ENCODE assay signal across 12 mouse cellular contexts in the genomic region with DNA sequence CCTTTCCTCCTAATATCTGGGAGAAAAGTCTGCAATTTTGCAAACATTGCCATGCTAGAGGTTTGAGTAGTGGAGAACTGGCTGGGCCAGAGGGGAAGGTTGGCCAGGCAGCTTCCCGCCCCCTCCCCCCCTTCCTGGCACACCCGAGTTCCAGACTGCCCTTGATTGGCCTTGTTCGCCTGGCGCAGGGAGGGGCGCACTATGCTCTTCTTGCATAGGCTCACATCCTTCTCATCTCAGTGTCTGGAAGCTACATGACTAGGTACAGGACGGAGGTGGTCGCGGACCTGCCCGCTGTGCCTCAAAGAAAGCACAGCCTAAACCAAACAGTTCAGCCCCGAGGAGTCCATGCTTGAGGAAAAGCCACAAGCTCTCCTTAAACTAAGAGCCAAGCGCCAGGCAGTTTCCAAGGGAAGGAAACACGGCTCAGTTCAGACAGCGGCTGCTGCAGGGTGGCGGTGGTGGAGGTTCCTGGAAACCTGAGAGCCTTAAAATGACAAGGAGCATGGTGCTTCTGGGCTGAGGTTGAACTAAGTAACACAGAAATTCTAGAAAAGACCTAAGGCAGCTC. TPM values are rescaled to one million over a fixed set of nuclear protein-coding genes. Genes with fewer than 3 reads are reported as not detected.
DNase-seq lines count a peak whose midpoint lies in the region; ATAC-seq and TF ChIP-seq lines count a peak whose summit lies in the region.
"Had no signal": no experiment of that assay in that cellular context is flagged by ENCODE, and none has a peak within 500 bp of the region (broad histone marks: within the 10 kb centered on the region; RNA-seq: fewer than 3 reads in every experiment).

No protein-coding gene starts in this region.

- peak overlapping the region; percentile 18 for H3K27ac ChIP-seq in heart, postnatal 0 days (ENCODE audit: low read depth)
- H3K27ac ChIP-seq in heart, embryonic 11.5 days (ENCODE audit: low read depth, low read length) = no peak overlapping the region
- 0 out of 2 replicates have a peak overlapping the region, but pooled peaks have one; percentile 18 for H3K27ac ChIP-seq in midbrain, postnatal 0 days (ENCODE audit: low read depth, low read length)
- no peak overlapping the region for H3K27ac ChIP-seq in midbrain, embryonic 14.5 days (replicated peaks; ENCODE audit: low read depth, low read length)
- H3K27ac ChIP-seq in brown adipose tissue, adult 24 weeks (replicated peaks; ENCODE audit: low read depth, low read length) = peak overlapping the region; percentile 68
- 0 out of 2 replicates have a peak overlapping the region, but pooled peaks have one; percentile 22 for H3K27ac ChIP-seq in stomach, embryonic 16.5 days (ENCODE audit: low read length)
- H3K27ac ChIP-seq: forebrain, embryonic 15.5 days; liver, embryonic 14.5 days had no signal

- H3K9ac ChIP-seq in heart, postnatal 0 days (replicated peaks; ENCODE audit: low read depth, low read length) = no peak overlapping the region
- no peak overlapping the region for H3K9ac ChIP-seq in heart, embryonic 11.5 days (ENCODE audit: low read depth, low read length)
- no peak overlapping the region for H3K9ac ChIP-seq in midbrain, postnatal 0 days (replicated peaks; ENCODE audit: low read length, poor library complexity, severe bottlenecking)
- H3K9ac ChIP-seq in midbrain, embryonic 14.5 days (replicated peaks; ENCODE audit: low read length) = no peak overlapping the region
- H3K9ac ChIP-seq in stomach, embryonic 16.5 days (ENCODE audit: low read length) = no peak overlapping the region
- H3K9ac ChIP-seq: forebrain, embryonic 15.5 days; liver, embryonic 14.5 days had no signal

- ATAC-seq in heart, postnatal 0 days (ENCODE audit: insufficient read depth, low read depth) = peak; percentile 71
- ATAC-seq in heart, embryonic 11.5 days (replicated peaks; ENCODE audit: insufficient number of reproducible peaks, low FRiP score, low TSS enrichment) = no peak
- no peak for ATAC-seq in midbrain, postnatal 0 days (ENCODE audit: low FRiP score)
- ATAC-seq in midbrain, embryonic 14.5 days (ENCODE audit: low FRiP score, low TSS enrichment) = no peak
- ATAC-seq in stomach, embryonic 16.5 days (ENCODE audit: insufficient read depth, low FRiP score) = no peak; the same call in 1 of the 2 replicates
- ATAC-seq: forebrain, embryonic 15.5 days had no signal

- no peak for DNase-seq in heart, postnatal 0 days (ENCODE audit: low spot score)
- no peak for DNase-seq in midbrain, postnatal 0 days (ENCODE audit: low spot score)
- DNase-seq in midbrain, embryonic 14.5 days = no peak
- no peak for DNase-seq in right cerebral cortex, adult 2 months (ENCODE audit: low spot score in 2 of 2)
- DNase-seq: kidney, adult 11 months; right cerebral cortex, adult 18-20 months had no signal

- peaks cover 15% of the 10 kb centered on the region for H3K4me1 ChIP-seq in heart, postnatal 0 days (ENCODE audit: control insufficient read depth, insufficient read depth)
- 0 out of 2 replicates have a peak, but pooled peaks cover 5% of the 10 kb centered on the region for H3K4me1 ChIP-seq in heart, embryonic 11.5 days (ENCODE audit: control insufficient read depth, insufficient read depth, low read length)
- no peaks in the 10 kb centered on the region for H3K4me1 ChIP-seq in midbrain, postnatal 0 days (ENCODE audit: insufficient read depth, low read length)
- H3K4me1 ChIP-seq in midbrain, embryonic 14.5 days (ENCODE audit: control insufficient read depth, insufficient read depth, low read length) = no peaks in the 10 kb centered on the region
- H3K4me1 ChIP-seq in brown adipose tissue, adult 24 weeks (ENCODE audit: control insufficient read depth, insufficient read depth, insufficient read length, low read length) = peaks cover 10% of the 10 kb centered on the region
- H3K4me1 ChIP-seq in stomach, embryonic 16.5 days (ENCODE audit: control insufficient read depth, insufficient read depth, low read length) = no peaks in the 10 kb centered on the region

- no peaks in the 10 kb centered on the region for H3K27me3 ChIP-seq in heart, postnatal 0 days (ENCODE audit: control insufficient read depth, insufficient read depth, low read length)
- no peaks in the 10 kb centered on the region for H3K27me3 ChIP-seq in heart, embryonic 11.5 days (ENCODE audit: control insufficient read depth, insufficient read depth, low read length)
- H3K27me3 ChIP-seq in midbrain, postnatal 0 days (ENCODE audit: insufficient read depth, low read length) = no peaks in the 10 kb centered on the region
- no peaks in the 10 kb centered on the region for H3K27me3 ChIP-seq in midbrain, embryonic 14.5 days (ENCODE audit: control insufficient read depth, insufficient read depth, low read length)
- H3K27me3 ChIP-seq in stomach, embryonic 16.5 days (ENCODE audit: control insufficient read depth, insufficient read depth, low read length) = no peaks in the 10 kb centered on the region
- H3K27me3 ChIP-seq: forebrain, embryonic 15.5 days had no signal

- H3K36me3 ChIP-seq in heart, postnatal 0 days (replicated peaks; ENCODE audit: control insufficient read depth, insufficient read depth, low read length) = peaks cover 76% of the 10 kb centered on the region
- H3K36me3 ChIP-seq in heart, embryonic 11.5 days (ENCODE audit: control insufficient read depth, insufficient read depth, low read length) = peaks cover 43% of the 10 kb centered on the region
- peaks cover 50% of the 10 kb centered on the region for H3K36me3 ChIP-seq in midbrain, postnatal 0 days (ENCODE audit: insufficient read depth, low read length)
- peaks cover 78% of the 10 kb centered on the region for H3K36me3 ChIP-seq in midbrain, embryonic 14.5 days (ENCODE audit: control insufficient read depth, insufficient read depth, low read length)
- peaks cover 16% of the 10 kb centered on the region for H3K36me3 ChIP-seq in stomach, embryonic 16.5 days (ENCODE audit: control insufficient read depth, insufficient read depth, low read length)
- H3K36me3 ChIP-seq: G1E had no signal

- no peak overlapping the region for H3K4me2 ChIP-seq in heart, postnatal 0 days (ENCODE audit: low read depth, low read length)
- H3K4me2 ChIP-seq in heart, embryonic 11.5 days = no peak overlapping the region
- no peak overlapping the region for H3K4me2 ChIP-seq in midbrain, postnatal 0 days (ENCODE audit: low read depth, low read length, poor library complexity, severe bottlenecking)
- H3K4me2 ChIP-seq in midbrain, embryonic 14.5 days (ENCODE audit: low read length) = no peak overlapping the region
- no peak overlapping the region for H3K4me2 ChIP-seq in stomach, embryonic 16.5 days (ENCODE audit: low read depth, low read length)
- H3K4me2 ChIP-seq: forebrain, embryonic 15.5 days had no signal

- no peaks in the 10 kb centered on the region for H3K9me3 ChIP-seq in heart, postnatal 0 days (replicated peaks; ENCODE audit: control insufficient read depth, low read length)
- H3K9me3 ChIP-seq in heart, embryonic 11.5 days (replicated peaks; ENCODE audit: control insufficient read depth, low read length) = no peaks in the 10 kb centered on the region
- no peaks in the 10 kb centered on the region for H3K9me3 ChIP-seq in midbrain, postnatal 0 days (ENCODE audit: low read length)
- H3K9me3 ChIP-seq in midbrain, embryonic 14.5 days (ENCODE audit: control insufficient read depth, low read length) = no peaks in the 10 kb centered on the region
- no peaks in the 10 kb centered on the region for H3K9me3 ChIP-seq in stomach, embryonic 16.5 days (replicated peaks; ENCODE audit: control insufficient read depth, low read length)
- H3K9me3 ChIP-seq: forebrain, embryonic 15.5 days; G1E had no signal

- no peak for TF ChIP-seq CTCF in heart, postnatal 0 days (IDR thresholded peaks at IDR 0.05; ENCODE audit: low read depth)
- no peak for TF ChIP-seq CTCF in midbrain, postnatal 0 days (IDR thresholded peaks at IDR 0.05)

- WGBS in heart, postnatal 0 days = 66% methylated on average over 14 of the region's 14 CpGs
- WGBS in heart, embryonic 11.5 days (ENCODE audit: insufficient replicate concordance) = 68% methylated on average over 14 of the region's 14 CpGs
- 82% methylated on average over 14 of the region's 14 CpGs for WGBS in midbrain, postnatal 0 days
- 81% methylated on average over 14 of the region's 14 CpGs for WGBS in midbrain, embryonic 14.5 days
- WGBS in stomach, embryonic 16.5 days = 82% methylated on average over 13 of the region's 14 CpGs

- no peak overlapping the region for H3K4me3 ChIP-seq in heart, postnatal 0 days (ENCODE audit: low read depth, low read length)
- H3K4me3 ChIP-seq in heart, embryonic 11.5 days (ENCODE audit: low read depth, low read length) = no peak overlapping the region
- H3K4me3 ChIP-seq in midbrain, postnatal 0 days (ENCODE audit: low read depth, low read length) = no peak overlapping the region
- H3K4me3 ChIP-seq in midbrain, embryonic 14.5 days (replicated peaks; ENCODE audit: low read depth, low read length) = no peak overlapping the region
- no peak overlapping the region for H3K4me3 ChIP-seq in brown adipose tissue, adult 24 weeks (ENCODE audit: insufficient read depth, low read depth, low read length)
- H3K4me3 ChIP-seq in stomach, embryonic 16.5 days (replicated peaks; ENCODE audit: low read length) = no peak overlapping the region
- H3K4me3 ChIP-seq: forebrain, embryonic 15.5 days had no signal

- TF ChIP-seq EP300 in heart, postnatal 0 days (IDR thresholded peaks at IDR 0.05; ENCODE audit: low read depth) = no peak

RNA-seq across cellular contexts. Expression of a gene that starts 30.3 kb away (rescaled TPM):
- 4,504 and 5,889 TPM in 2 replicates for total RNA-seq in heart, postnatal 0 days (2014; rRNA removed; ENCODE audit: low replicate concordance)
- polyA plus RNA-seq in heart, postnatal 0 days (2015; fragmentation: Nextera tagmentation; extraction: Ambion mirVana) = 3,958 and 4,151 TPM in 2 replicates
- 138 and 139 TPM in 2 replicates for polyA plus RNA-seq in heart, embryonic 11.5 days (2014; fragmentation: Nextera tagmentation; extraction: Ambion mirVana)
- total RNA-seq in midbrain, postnatal 0 days (2014; rRNA removed) = 0.66 TPM in 1 of 2 replicates, not detected in the other
- 0.53 and 0.69 TPM in 2 replicates for polyA plus RNA-seq in midbrain, postnatal 0 days (2015; fragmentation: Nextera tagmentation; extraction: Ambion mirVana)
- 0.57 and 1.2 TPM in 2 replicates for polyA plus RNA-seq in midbrain, embryonic 14.5 days (2014; fragmentation: Nextera tagmentation; extraction: Ambion mirVana)
- polyA plus RNA-seq in brown adipose tissue, adult 24 weeks (2012; ENCODE audit: insufficient read depth, insufficient read length, missing spikeins) = 78.0 and 123 TPM in 2 replicates
- 1.6 and 2.5 TPM in 2 replicates for polyA plus RNA-seq in stomach, embryonic 16.5 days (2015; fragmentation: Nextera tagmentation; extraction: Ambion mirVana)
- total RNA-seq: G1E had no signal
- polyA plus RNA-seq: forebrain, embryonic 15.5 days; G1E had no signal

RNA-seq across cellular contexts. Expression of a gene that starts 36.2 kb away (rescaled TPM):
- not detected in 2 replicates for total RNA-seq in heart, postnatal 0 days (2014; rRNA removed; ENCODE audit: low replicate concordance)
- 0.11 TPM in 2 replicates for polyA plus RNA-seq in heart, postnatal 0 days (2015; fragmentation: Nextera tagmentation; extraction: Ambion mirVana)
- 0.16 and 0.52 TPM in 2 replicates for polyA plus RNA-seq in heart, embryonic 11.5 days (2014; fragmentation: Nextera tagmentation; extraction: Ambion mirVana)
- 0.14 and 0.16 TPM in 2 replicates for total RNA-seq in midbrain, postnatal 0 days (2014; rRNA removed)
- polyA plus RNA-seq in midbrain, postnatal 0 days (2015; fragmentation: Nextera tagmentation; extraction: Ambion mirVana) = 0.15 and 0.16 TPM in 2 replicates
- polyA plus RNA-seq in midbrain, embryonic 14.5 days (2014; fragmentation: Nextera tagmentation; extraction: Ambion mirVana) = 0.15 TPM in 1 of 2 replicates, not detected in the other
- 56.5 and 59.6 TPM in 2 replicates for polyA plus RNA-seq in brown adipose tissue, adult 24 weeks (2012; ENCODE audit: insufficient read depth, insufficient read length, missing spikeins)
- polyA plus RNA-seq in stomach, embryonic 16.5 days (2015; fragmentation: Nextera tagmentation; extraction: Ambion mirVana) = 0.06 and 0.16 TPM in 2 replicates
- polyA plus RNA-seq: forebrain, embryonic 15.5 days; G1E had no signal

Comparison
In these comparisons a context has a peak if more than half of its experiments do, and no peak if none do; other contexts are left out.
1. H3K27ac ChIP-seq: peak in heart, postnatal 0 days (single experiment), midbrain, postnatal 0 days (single experiment), brown adipose tissue, adult 24 weeks (single experiment) and stomach, embryonic 16.5 days (single experiment); none in heart, embryonic 11.5 days (single experiment) and midbrain, embryonic 14.5 days (single experiment).
2. RNA of a gene that starts 30.3 kb away (polyA plus RNA-seq): 3,958 to 4,151 TPM in heart, postnatal 0 days; 138 to 139 TPM in heart, embryonic 11.5 days, 78.0 to 123 TPM in brown adipose tissue, adult 24 weeks, 1.6 to 2.5 TPM in stomach, embryonic 16.5 days, 0.53 to 0.69 TPM in midbrain, postnatal 0 days and 0.57 to 1.2 TPM in midbrain, embryonic 14.5 days; every median in the first group is over 10 times any median in the second.
3. RNA of a gene that starts 36.2 kb away (polyA plus RNA-seq): 56.5 to 59.6 TPM in brown adipose tissue, adult 24 weeks; 0.16 to 0.52 TPM in heart, embryonic 11.5 days, 0.15 to 0.16 TPM in midbrain, postnatal 0 days, 0.11 TPM in heart, postnatal 0 days, 0.06 to 0.16 TPM in stomach, embryonic 16.5 days and 0.15 TPM in midbrain, embryonic 14.5 days; every median in the first group is over 10 times any median in the second.